Mouse (Mus musculus) embryo, embryonic 11 days (tissue): ENCODE measurements around the gene Cnpy2.
A peak's percentile ranks its signal among the peaks of the same experiment; 100 is the strongest.
"Not testable (repeated sequence)": the region's sequence is repeated elsewhere in the genome, so short reads cannot be mapped to it uniquely, and the experiment has no call there.

ENCODE experiments used
- DNase-seq: peaks from one replicate; pipeline ENCODE4 v3.0.0-alpha.2; 2015

The Cnpy2 gene

GRCm38 (mm10) chr10:128322141-128323108, at the start of gene Cnpy2:
TSS of gene Cnpy2 (plus strand) at chr10:128322459.
- DNase-seq, result peak; percentile 98

GRCm38 (mm10) chr10:128272819-128273439, 49.3 kb upstream of the Cnpy2 start:
- not testable (repeated sequence) for DNase-seq

GRCm38 (mm10) chr10:128275374-128275773, 46.9 kb upstream of the Cnpy2 start:
- DNase-seq, result not testable (repeated sequence)

DNA sequence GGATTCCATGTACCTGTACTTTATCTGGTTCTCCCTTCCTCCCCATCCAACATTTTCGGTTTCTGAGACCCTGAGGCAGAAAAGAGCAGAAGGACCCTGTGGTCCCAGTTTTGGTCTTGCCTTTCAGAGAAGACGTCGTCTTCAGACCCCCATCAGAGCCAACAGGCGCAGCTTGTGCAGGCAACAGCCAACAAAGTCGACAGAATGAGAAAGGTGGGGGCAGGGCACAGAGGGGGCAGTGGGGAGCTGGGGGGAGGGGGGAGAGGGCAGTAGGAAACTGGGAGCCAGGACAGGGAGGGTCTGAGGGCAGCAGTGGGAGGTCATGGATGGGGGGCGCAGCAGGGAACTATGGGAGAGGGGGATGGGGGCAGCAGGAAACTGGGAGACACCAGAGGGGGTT, 44.1 kb upstream of the Cnpy2 start:
- DNase-seq, result no peak

GRCm38 (mm10) chr10:128280943-128281342, 41.3 kb upstream of the Cnpy2 start:
- DNase-seq, result no peak

- no peak for DNase-seq
These were observed 40.6 kb upstream of the Cnpy2 start for GRCm38 (mm10) chr10:128281682-128282081.

- DNase-seq, result no peak
These were observed 39.3 kb upstream of the Cnpy2 start for GRCm38 (mm10) chr10:128282886-128283450.

DNA sequence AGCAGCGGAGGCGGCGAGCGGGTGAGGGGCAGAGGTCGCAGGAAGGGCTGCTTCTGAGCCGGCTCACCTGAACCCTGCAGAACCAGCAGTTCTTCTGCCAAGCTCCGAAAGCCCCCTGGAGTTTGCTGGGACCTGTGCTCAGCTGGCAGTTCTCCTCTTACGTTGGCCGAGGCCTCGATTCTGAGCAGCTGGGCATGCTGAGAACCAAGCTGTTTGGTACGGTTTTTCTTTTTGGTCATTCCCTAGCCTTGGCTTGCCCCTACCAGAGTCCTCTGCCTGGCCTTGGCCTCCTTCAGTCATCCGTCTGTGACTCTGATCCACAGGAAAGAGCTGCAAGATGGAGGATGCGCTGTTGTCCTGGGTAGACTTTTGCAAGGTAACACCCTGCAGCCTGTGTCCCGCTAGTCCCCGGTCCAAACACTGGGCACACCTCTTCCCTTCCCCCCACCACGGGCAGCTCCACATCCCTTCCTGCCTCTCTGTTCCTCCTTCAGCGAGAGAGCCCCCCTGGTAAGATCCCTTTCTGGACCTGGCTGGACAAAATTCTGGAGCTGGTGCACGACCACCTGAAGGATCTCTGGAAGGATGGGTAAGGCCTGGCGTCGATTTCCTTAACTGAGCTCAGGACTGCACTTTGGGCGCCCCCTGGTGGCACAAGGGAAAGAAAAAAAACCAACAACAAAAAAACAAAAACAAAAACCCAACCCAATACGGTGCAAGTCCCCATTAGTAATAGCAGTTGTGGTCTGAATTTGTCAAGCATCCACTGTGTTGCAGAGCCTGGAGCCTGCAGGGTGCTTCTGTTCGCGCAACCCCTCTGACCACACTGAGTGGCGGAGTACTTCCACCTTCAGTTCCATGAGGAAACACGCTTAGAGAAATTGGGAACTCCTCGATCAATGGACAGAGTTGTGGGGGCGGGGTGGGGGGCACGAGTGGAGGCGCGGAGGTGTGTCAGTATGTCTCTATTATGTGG, 38.4 kb upstream of the Cnpy2 start:
- peak; percentile 81 for DNase-seq

DNA sequence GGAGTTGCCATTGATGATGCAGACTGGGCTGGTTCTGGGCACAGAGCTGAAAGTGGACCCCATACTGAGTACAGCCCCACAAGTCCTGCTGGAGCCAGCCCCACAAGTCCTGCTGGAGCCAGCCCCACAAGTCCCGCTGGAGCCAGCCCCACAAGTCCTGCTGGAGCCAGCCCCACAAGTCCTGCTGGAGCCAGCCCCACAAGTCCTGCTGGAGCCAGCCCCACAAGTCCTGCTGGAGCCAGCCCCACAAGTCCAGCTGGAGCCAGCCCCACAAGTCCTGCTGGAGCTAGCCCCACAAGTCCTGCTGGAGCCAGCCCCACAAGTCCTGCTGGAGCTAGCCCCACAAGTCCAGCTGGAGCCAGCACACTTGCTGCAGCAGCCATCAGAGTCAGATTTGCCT, 31.7 kb upstream of the Cnpy2 start:
- DNase-seq, result not testable (repeated sequence)

- DNase-seq, result no peak
These were observed 25.7 kb upstream of the Cnpy2 start for GRCm38 (mm10) chr10:128296370-128297090.

DNA sequence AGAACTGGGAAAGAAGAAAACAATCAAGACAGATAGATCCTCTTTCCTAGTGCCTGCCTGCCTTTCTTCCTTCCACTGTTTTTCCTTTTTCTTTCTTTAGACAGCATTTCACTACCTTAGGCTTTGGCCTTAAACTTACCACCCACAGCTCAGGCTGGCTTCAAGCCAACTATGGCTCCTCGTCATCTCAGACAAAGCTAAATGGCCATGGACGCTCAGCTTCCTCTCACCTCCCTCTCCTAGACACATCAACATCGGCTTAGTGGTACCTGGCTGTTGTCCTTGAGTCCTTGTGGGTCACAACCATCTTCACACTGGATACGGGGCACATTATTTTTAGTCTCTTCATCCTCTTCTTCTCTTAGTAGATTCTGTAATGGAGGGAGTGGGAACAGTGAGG, 25.0 kb upstream of the Cnpy2 start:
- DNase-seq, result no peak

GRCm38 (mm10) chr10:128297622-128298021, 24.6 kb upstream of the Cnpy2 start:
- DNase-seq, result no peak

DNA sequence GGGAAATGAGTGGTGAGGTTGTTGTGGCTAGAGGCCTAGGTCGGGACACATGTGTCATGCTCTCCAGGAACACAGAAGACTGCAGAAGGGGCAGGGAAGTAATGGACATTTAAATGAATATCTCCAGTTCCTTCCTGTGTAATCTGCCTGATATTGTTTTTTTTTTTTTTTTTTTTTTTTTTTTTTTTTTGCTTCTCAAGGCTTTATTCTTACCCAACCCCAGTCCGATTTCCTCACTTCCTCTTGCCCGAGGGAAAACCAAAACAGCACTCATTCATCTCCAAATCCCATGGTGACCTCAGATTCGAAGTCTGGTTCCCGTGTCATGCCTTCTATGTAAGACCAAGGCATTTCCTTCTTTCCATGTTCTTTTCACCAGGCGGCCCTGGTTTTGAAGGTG, 24.0 kb upstream of the Cnpy2 start:
- DNase-seq, result no peak

DNA sequence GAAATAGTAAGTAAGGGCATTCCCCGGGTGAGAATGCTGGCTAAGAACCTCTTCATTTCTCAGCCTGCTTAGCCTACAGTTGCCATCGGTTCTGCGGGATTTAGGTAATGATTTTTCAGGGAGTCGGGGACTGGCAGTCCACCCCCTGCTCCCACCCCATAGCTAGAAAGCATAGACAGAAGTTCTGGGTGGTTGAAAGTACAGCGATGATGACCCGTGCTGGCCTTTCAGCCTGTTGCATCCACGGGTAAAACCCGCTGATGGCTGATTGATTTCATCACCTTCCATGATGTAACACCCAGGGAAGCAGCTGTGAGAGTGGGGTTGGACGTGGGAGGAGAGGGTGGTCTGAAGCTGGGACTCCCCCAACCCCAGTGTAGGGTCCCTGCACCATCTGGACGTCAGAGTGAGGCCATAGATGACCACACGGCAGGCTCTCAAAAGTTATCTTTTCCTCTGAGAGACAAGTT, 23.5 kb upstream of the Cnpy2 start, which contains the start of gene Il23a:
Gene Il23a, minus strand, starts transcription at position 51 of the 470 bp plus-strand sequence.
- no peak for DNase-seq

GRCm38 (mm10) chr10:128302357-128302756, 19.9 kb upstream of the Cnpy2 start:
- DNase-seq, result no peak

DNA sequence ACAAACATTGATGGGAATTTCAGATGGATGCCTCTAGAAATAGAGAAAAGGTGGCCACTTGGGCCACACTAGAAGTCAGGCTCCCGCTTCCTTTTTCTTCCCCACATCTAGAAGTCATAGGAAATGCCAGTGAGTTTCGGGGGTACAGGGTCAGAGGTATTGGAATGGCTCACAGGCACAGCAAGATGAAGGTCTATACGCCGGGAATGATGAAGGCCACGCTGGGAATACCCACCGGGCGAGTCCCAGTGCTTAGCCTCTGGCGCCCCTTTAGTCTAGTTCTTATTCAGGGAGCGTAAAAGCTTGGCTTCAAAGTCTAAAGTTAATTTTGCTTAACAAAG, 19.5 kb upstream of the Cnpy2 start:
- no peak for DNase-seq

- peak; percentile 98 for DNase-seq
These were observed 18.9 kb upstream of the Cnpy2 start, which contains the start of gene Pan2 for GRCm38 (mm10) chr10:128303126-128304021. TSS of gene Pan2 (plus strand) at chr10:128303335.

- no peak for DNase-seq
These were observed 12.6 kb upstream of the Cnpy2 start for GRCm38 (mm10) chr10:128309654-128310053.

- DNase-seq, result no peak
These were observed 12.1 kb upstream of the Cnpy2 start for GRCm38 (mm10) chr10:128310177-128310576.

GRCm38 (mm10) chr10:128310902-128311301, 11.4 kb upstream of the Cnpy2 start:
- no peak for DNase-seq
